In genomic region chr13:69792541-69793009, GRCm38 (mm10) we compare ENCODE assay signal across 14 mouse cellular contexts. TPM values are rescaled to one million over a fixed set of nuclear protein-coding genes. Genes with fewer than 3 reads are reported as not detected.
DNase-seq lines count a peak whose midpoint lies in the region; ATAC-seq lines count a peak whose summit lies in the region.
"Had no signal": no experiment of that assay in that cellular context is flagged by ENCODE, and none has a peak within 500 bp of the region (broad histone marks: within the 10 kb centered on the region; RNA-seq: fewer than 3 reads in every experiment).

No protein-coding gene starts in this region.

- 55% methylated on average over 12 of the region's 12 CpGs for WGBS in forebrain, embryonic 13.5 days
- 75% methylated on average over 12 of the region's 12 CpGs for WGBS in forebrain, embryonic 10.5 days
- WGBS in midbrain, embryonic 14.5 days, result 61% methylated on average over 12 of the region's 12 CpGs
- 73% methylated on average over 12 of the region's 12 CpGs for WGBS in midbrain, embryonic 11.5 days
- WGBS in neural tube, embryonic 14.5 days, result 28% methylated on average over 12 of the region's 12 CpGs
- WGBS in limb, embryonic 10.5 days, result 44% methylated on average over 12 of the region's 12 CpGs

- H3K27ac ChIP-seq in forebrain, embryonic 13.5 days, result no peak overlapping the region
- no peak overlapping the region for H3K27ac ChIP-seq in forebrain, embryonic 10.5 days
- H3K27ac ChIP-seq in midbrain, embryonic 14.5 days (replicated peaks; ENCODE audit: low read depth, low read length), result no peak overlapping the region
- H3K27ac ChIP-seq in midbrain, embryonic 11.5 days (ENCODE audit: low read depth, low read length), result no peak overlapping the region
- no peak overlapping the region; the same call in 1 of the 2 replicates for H3K27ac ChIP-seq in neural tube, embryonic 14.5 days (ENCODE audit: low read depth, low read length)
- H3K27ac ChIP-seq in limb, embryonic 10.5 days, result no peak overlapping the region

- no peak overlapping the region for H3K4me3 ChIP-seq in forebrain, embryonic 13.5 days
- H3K4me3 ChIP-seq in forebrain, embryonic 10.5 days, result no peak overlapping the region
- H3K4me3 ChIP-seq in midbrain, embryonic 14.5 days (replicated peaks; ENCODE audit: low read depth, low read length), result no peak overlapping the region
- H3K4me3 ChIP-seq in midbrain, embryonic 11.5 days (ENCODE audit: low read depth, low read length), result no peak overlapping the region
- H3K4me3 ChIP-seq in neural tube, embryonic 14.5 days (ENCODE audit: low read depth, low read length), result no peak overlapping the region
- H3K4me3 ChIP-seq in limb, embryonic 10.5 days, result no peak overlapping the region

- no peak overlapping the region for H3K4me2 ChIP-seq in forebrain, embryonic 13.5 days
- H3K4me2 ChIP-seq in midbrain, embryonic 14.5 days (ENCODE audit: low read length), result no peak overlapping the region
- no peak overlapping the region for H3K4me2 ChIP-seq in midbrain, embryonic 11.5 days
- no peak overlapping the region for H3K4me2 ChIP-seq in neural tube, embryonic 14.5 days (ENCODE audit: low read depth, low read length)

- no peaks in the 10 kb centered on the region for H3K9me3 ChIP-seq in forebrain, embryonic 13.5 days (replicated peaks)
- no peaks in the 10 kb centered on the region for H3K9me3 ChIP-seq in forebrain, embryonic 10.5 days
- no peaks in the 10 kb centered on the region for H3K9me3 ChIP-seq in midbrain, embryonic 14.5 days (ENCODE audit: control insufficient read depth, low read length)
- no peaks in the 10 kb centered on the region for H3K9me3 ChIP-seq in midbrain, embryonic 11.5 days (ENCODE audit: control insufficient read depth, low read length)
- no peaks in the 10 kb centered on the region for H3K9me3 ChIP-seq in neural tube, embryonic 14.5 days (ENCODE audit: control insufficient read depth, low read length)
- H3K9me3 ChIP-seq in limb, embryonic 10.5 days (replicated peaks), result no peaks in the 10 kb centered on the region

- H3K9ac ChIP-seq in forebrain, embryonic 13.5 days, result no peak overlapping the region
- H3K9ac ChIP-seq in midbrain, embryonic 14.5 days (replicated peaks; ENCODE audit: low read length), result no peak overlapping the region
- H3K9ac ChIP-seq in midbrain, embryonic 11.5 days (ENCODE audit: low read length), result no peak overlapping the region
- 0 out of 2 replicates have a peak overlapping the region, but pooled peaks have one; percentile 37 for H3K9ac ChIP-seq in neural tube, embryonic 14.5 days (replicated peaks; ENCODE audit: low read depth, low read length)

- peak; percentile 51 for ATAC-seq in forebrain, embryonic 13.5 days
- no peak for ATAC-seq in midbrain, embryonic 14.5 days (ENCODE audit: low FRiP score, low TSS enrichment)
- ATAC-seq in midbrain, embryonic 11.5 days (ENCODE audit: low FRiP score), result no peak
- peak; percentile 86; the same call in 1 of the 2 replicates for ATAC-seq in neural tube, embryonic 14.5 days (ENCODE audit: low read depth)
- ATAC-seq: inflammation-experienced regulatory T-cells, adult 6 months had no signal

- no peaks in the 10 kb centered on the region for H3K36me3 ChIP-seq in forebrain, embryonic 13.5 days (ENCODE audit: poor library complexity, severe bottlenecking)
- H3K36me3 ChIP-seq in forebrain, embryonic 10.5 days (replicated peaks), result no peaks in the 10 kb centered on the region
- H3K36me3 ChIP-seq in midbrain, embryonic 14.5 days (ENCODE audit: control insufficient read depth, insufficient read depth, low read length), result no peaks in the 10 kb centered on the region
- H3K36me3 ChIP-seq in midbrain, embryonic 11.5 days (ENCODE audit: control insufficient read depth, insufficient read depth, low read length), result no peaks in the 10 kb centered on the region
- no peaks in the 10 kb centered on the region for H3K36me3 ChIP-seq in neural tube, embryonic 14.5 days (ENCODE audit: control insufficient read depth, insufficient read depth, low read length)
- H3K36me3 ChIP-seq in limb, embryonic 10.5 days, result no peaks in the 10 kb centered on the region

- H3K27me3 ChIP-seq in forebrain, embryonic 13.5 days, result no peaks in the 10 kb centered on the region
- H3K27me3 ChIP-seq in forebrain, embryonic 10.5 days (ENCODE audit: poor library complexity, severe bottlenecking), result no peaks in the 10 kb centered on the region
- no peaks in the 10 kb centered on the region for H3K27me3 ChIP-seq in midbrain, embryonic 14.5 days (ENCODE audit: control insufficient read depth, insufficient read depth, low read length)
- H3K27me3 ChIP-seq in midbrain, embryonic 11.5 days (ENCODE audit: control insufficient read depth, insufficient read depth, low read length), result no peaks in the 10 kb centered on the region
- H3K27me3 ChIP-seq in neural tube, embryonic 14.5 days (ENCODE audit: control insufficient read depth, insufficient read depth, low read length), result no peaks in the 10 kb centered on the region
- H3K27me3 ChIP-seq in limb, embryonic 10.5 days (ENCODE audit: low read depth, poor library complexity, severe bottlenecking), result no peaks in the 10 kb centered on the region

- no peak for DNase-seq in forebrain, embryonic 10.5 days (ENCODE audit: extremely low spot score, low spot score)
- peak; percentile 42 for DNase-seq in midbrain, embryonic 14.5 days
- DNase-seq in midbrain, embryonic 11.5 days (ENCODE audit: low spot score, missing footprints), result no peak
- DNase-seq in embryo, embryonic 10.5 days (ENCODE audit: low spot score), result peak; percentile 34
- no peak for DNase-seq in retina, postnatal 1 day
- DNase-seq in limb, embryonic 10.5 days (ENCODE audit: low spot score), result no peak
- DNase-seq: B cell, adult 2 months; layer of hippocampus, adult 9-11 months; liver; lung, postnatal 36 days; thymus, postnatal 4 days had no signal

- peaks cover 7% of the 10 kb centered on the region for H3K4me1 ChIP-seq in forebrain, embryonic 13.5 days
- 0 out of 2 replicates have a peak, but pooled peaks cover 3% of the 10 kb centered on the region for H3K4me1 ChIP-seq in forebrain, embryonic 10.5 days
- no peaks in the 10 kb centered on the region for H3K4me1 ChIP-seq in midbrain, embryonic 14.5 days (ENCODE audit: control insufficient read depth, insufficient read depth, low read length)
- no peaks in the 10 kb centered on the region for H3K4me1 ChIP-seq in midbrain, embryonic 11.5 days (ENCODE audit: control insufficient read depth, insufficient read depth, low read length)
- H3K4me1 ChIP-seq in neural tube, embryonic 14.5 days (ENCODE audit: control insufficient read depth, insufficient read depth, low read length), result 0 out of 2 replicates have a peak, but pooled peaks cover 3% of the 10 kb centered on the region
- H3K4me1 ChIP-seq in limb, embryonic 10.5 days, result no peaks in the 10 kb centered on the region

RNA-seq across cellular contexts. Expression of gene Med10, which starts 9.6 kb away (rescaled TPM):
- polyA plus RNA-seq in forebrain, embryonic 13.5 days (2015; fragmentation: Nextera tagmentation; extraction: Ambion mirVana), result 189 and 201 TPM in 2 replicates
- 181 and 185 TPM in 2 replicates for polyA plus RNA-seq in forebrain, embryonic 10.5 days (2016; fragmentation: Nextera tagmentation; extraction: Ambion mirVana)
- 145 TPM in 2 replicates for polyA plus RNA-seq in midbrain, embryonic 14.5 days (2014; fragmentation: Nextera tagmentation; extraction: Ambion mirVana)
- 217 and 228 TPM in 2 replicates for polyA plus RNA-seq in midbrain, embryonic 11.5 days (2014; fragmentation: Nextera tagmentation; extraction: Ambion mirVana)
- polyA plus RNA-seq in neural tube, embryonic 14.5 days (2014; fragmentation: Nextera tagmentation; extraction: Ambion mirVana), result 149 and 169 TPM in 2 replicates
- 170 TPM in 2 replicates for polyA plus RNA-seq in limb, embryonic 10.5 days (2016; fragmentation: Nextera tagmentation; extraction: Ambion mirVana)

RNA-seq across cellular contexts. Expression of gene Ube2ql1, which starts 52.9 kb away (rescaled TPM):
- 10.5 and 11.4 TPM in 2 replicates for polyA plus RNA-seq in forebrain, embryonic 13.5 days (2015; fragmentation: Nextera tagmentation; extraction: Ambion mirVana)
- 0.49 and 0.58 TPM in 2 replicates for polyA plus RNA-seq in forebrain, embryonic 10.5 days (2016; fragmentation: Nextera tagmentation; extraction: Ambion mirVana)
- polyA plus RNA-seq in midbrain, embryonic 14.5 days (2014; fragmentation: Nextera tagmentation; extraction: Ambion mirVana), result 34.4 and 43.7 TPM in 2 replicates
- 7.2 TPM in 2 replicates for polyA plus RNA-seq in midbrain, embryonic 11.5 days (2014; fragmentation: Nextera tagmentation; extraction: Ambion mirVana)
- 72.7 and 73.1 TPM in 2 replicates for polyA plus RNA-seq in neural tube, embryonic 14.5 days (2014; fragmentation: Nextera tagmentation; extraction: Ambion mirVana)
- 0.39 and 0.40 TPM in 2 replicates for polyA plus RNA-seq in limb, embryonic 10.5 days (2016; fragmentation: Nextera tagmentation; extraction: Ambion mirVana)
- polyA plus RNA-seq: inflammation-experienced regulatory T-cells, adult 6 months had no signal

Comparison
In these comparisons a context has a peak if more than half of its experiments do, and no peak if none do; other contexts are left out.
1. DNase-seq: peak in midbrain, embryonic 14.5 days (single experiment) and embryo, embryonic 10.5 days (single experiment); none in forebrain, embryonic 10.5 days (single experiment), midbrain, embryonic 11.5 days (single experiment), retina, postnatal 1 day (single experiment) and limb, embryonic 10.5 days (single experiment).
2. ATAC-seq: peak in forebrain, embryonic 13.5 days (single experiment) and neural tube, embryonic 14.5 days (single experiment); none in midbrain, embryonic 14.5 days (single experiment) and midbrain, embryonic 11.5 days (single experiment).